Mouse (Mus musculus): ENCODE measurements around the gene Adgrg3. TPM values are rescaled to one million over a fixed set of nuclear protein-coding genes. Genes with fewer than 3 reads are reported as not detected.

The Adgrg3 gene
- polyA plus RNA-seq, 1 experiment from 2014 or later = 1.3 TPM

GRCm38 (mm10) chr8:95093574-95093973 is 76.1 kb downstream of the Adgrg3 start:
- H3K36me3 ChIP-seq (ENCODE audit: control insufficient read depth, insufficient read depth, low read length) = peaks cover 94% of the 10 kb centered on the region

More at GRCm38 (mm10) chr8:95093574-95093973, 76.1 kb downstream of the Adgrg3 start:
- DNase-seq (no peak), ATAC-seq (ENCODE audit: low FRiP score, low TSS enrichment) (no peak)
- H3K4me1 ChIP-seq (ENCODE audit: control insufficient read depth, insufficient read depth, low read length) = no peaks in the 10 kb centered on the region
- no peaks in the 10 kb centered on the region for H3K9me3 ChIP-seq (ENCODE audit: control insufficient read depth, low read length)
- no peak overlapping the region for H3K9ac ChIP-seq (replicated peaks; ENCODE audit: low read length)
- no peaks in the 10 kb centered on the region for H3K27me3 ChIP-seq (ENCODE audit: control insufficient read depth, insufficient read depth, low read length)
- no peak overlapping the region for H3K4me2 ChIP-seq (ENCODE audit: low read length)
- no peak overlapping the region for H3K27ac ChIP-seq (replicated peaks; ENCODE audit: low read depth, low read length)
- 95% methylated on average over 4 of the region's 4 CpGs for WGBS
- H3K4me3 ChIP-seq (replicated peaks; ENCODE audit: low read depth, low read length) = no peak overlapping the region

Other genes with a start within 250 kb of the Adgrg3 start
- gene Cx3cl1, start 245.7 kb upstream of the Adgrg3 start, polyA plus RNA-seq (2014; fragmentation: Nextera tagmentation; extraction: Ambion mirVana) = 19.1 and 21.8 TPM in 2 replicates
- gene Ccl17, start 207.2 kb upstream of the Adgrg3 start, polyA plus RNA-seq (2014; fragmentation: Nextera tagmentation; extraction: Ambion mirVana) = 0.81 TPM in 1 of 2 replicates, not detected in the other
- gene Coq9, start 179.4 kb upstream of the Adgrg3 start, polyA plus RNA-seq (2014; fragmentation: Nextera tagmentation; extraction: Ambion mirVana) = 54.9 and 56.0 TPM in 2 replicates
- 166 and 200 TPM in 2 replicates for gene Ciapin1, start 179.3 kb upstream of the Adgrg3 start, polyA plus RNA-seq (2014; fragmentation: Nextera tagmentation; extraction: Ambion mirVana)
- 117 and 127 TPM in 2 replicates for gene Polr2c, start 160.2 kb upstream of the Adgrg3 start, polyA plus RNA-seq (2014; fragmentation: Nextera tagmentation; extraction: Ambion mirVana)
- 65.0 and 77.9 TPM in 2 replicates for gene Dok4, start 141.4 kb upstream of the Adgrg3 start, polyA plus RNA-seq (2014; fragmentation: Nextera tagmentation; extraction: Ambion mirVana)
- 3.6 and 5.2 TPM in 2 replicates for gene Ccdc102a, start 99.6 kb upstream of the Adgrg3 start, polyA plus RNA-seq (2014; fragmentation: Nextera tagmentation; extraction: Ambion mirVana)
- gene Adgrg5, start 94.0 kb upstream of the Adgrg3 start, polyA plus RNA-seq (2014; fragmentation: Nextera tagmentation; extraction: Ambion mirVana) = 0.12 TPM in 1 of 2 replicates, not detected in the other
- 112 and 165 TPM in 2 replicates for gene Adgrg1, start 42.9 kb upstream of the Adgrg3 start, polyA plus RNA-seq (2014; fragmentation: Nextera tagmentation; extraction: Ambion mirVana)
- 1.2 TPM in 2 replicates for gene Drc7, start 37.4 kb downstream of the Adgrg3 start, polyA plus RNA-seq (2014; fragmentation: Nextera tagmentation; extraction: Ambion mirVana)
- gene Katnb1, start 63.5 kb downstream of the Adgrg3 start, polyA plus RNA-seq (2014; fragmentation: Nextera tagmentation; extraction: Ambion mirVana) = 42.4 and 46.1 TPM in 2 replicates
- gene Kifc3, start 185.1 kb downstream of the Adgrg3 start, polyA plus RNA-seq (2014; fragmentation: Nextera tagmentation; extraction: Ambion mirVana) = 19.4 and 21.9 TPM in 2 replicates